Mouse (Mus musculus) c-Kit-positive CD71-negative TER-119-negative erythroid progenitor cells, embryonic 14.5 days (primary cell): ENCODE measurements at regions not wholly inside any gene's neighbourhood (a gene's known extent, or its start where the extent isn't known, plus 50 kb on each side); places are given as distances from the start of the nearest gene placed in this dataset.

Experiments used
- DNase-seq: peaks from one replicate; pipeline ENCODE4 v3.0.0-alpha.2; 2013; ENCODE audit warnings: low read depth

- DNase-seq = no peak
Measured at GRCm38 (mm10) chr2:9691506-9691905, 189.5 kb upstream of the 4930412O13Rik start.

- no peak for DNase-seq
Measured at GRCm38 (mm10) chr2:9691906-9692305, 189.1 kb upstream of the 4930412O13Rik start.

- DNase-seq = no peak
Measured at GRCm38 (mm10) chr2:9693351-9693750, 187.7 kb upstream of the 4930412O13Rik start.

DNA sequence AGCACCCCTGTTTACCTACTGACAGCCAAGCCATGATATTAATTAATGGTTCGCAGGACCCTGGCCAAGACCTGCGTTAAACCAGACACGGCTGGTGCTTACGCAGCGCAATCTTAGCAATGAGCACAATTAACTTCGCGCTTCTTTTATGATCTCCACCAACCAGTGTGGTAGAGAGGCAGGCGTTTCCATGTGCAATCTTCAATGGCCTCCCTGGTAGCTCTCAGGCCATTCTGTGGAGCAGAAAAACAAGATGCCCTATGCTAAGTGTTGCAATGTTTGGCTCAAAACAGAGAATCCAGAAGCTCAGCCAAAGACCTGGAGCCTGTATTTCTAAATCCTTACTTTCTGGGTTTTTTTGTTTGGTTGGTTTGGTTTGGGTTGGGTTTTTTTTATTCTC is 186.9 kb upstream of the 4930412O13Rik start:
- no peak for DNase-seq

GRCm38 (mm10) chr2:9697591-9698345 is 183.3 kb upstream of the 4930412O13Rik start:
- no peak for DNase-seq

GRCm38 (mm10) chr2:9704266-9704665 is 176.8 kb upstream of the 4930412O13Rik start:
- no peak for DNase-seq

DNA sequence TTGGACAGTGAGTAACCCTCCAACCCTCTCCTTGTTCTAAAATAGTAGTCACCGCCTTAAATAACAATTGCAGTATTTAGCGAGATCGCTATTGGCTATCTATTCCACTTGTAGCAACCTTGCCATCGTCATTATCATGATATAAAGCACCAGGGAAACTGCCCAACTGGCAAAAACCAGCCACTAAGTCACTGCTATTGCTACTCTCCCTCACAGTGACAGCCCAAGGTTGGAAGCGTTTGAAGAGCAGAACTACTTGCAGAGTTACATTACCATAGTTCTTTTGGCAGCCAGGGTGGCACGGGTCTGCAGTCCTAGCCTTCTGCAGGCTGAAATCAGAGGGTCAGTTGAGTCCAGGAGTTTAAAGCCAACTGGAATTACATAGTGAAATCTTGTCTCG is 171.6 kb upstream of the 4930412O13Rik start:
- no peak for DNase-seq

- no peak for DNase-seq
Measured at GRCm38 (mm10) chr2:9717904-9718303, 163.1 kb upstream of the 4930412O13Rik start.

GRCm38 (mm10) chr2:9733243-9733642 is 147.8 kb upstream of the 4930412O13Rik start:
- no peak for DNase-seq

DNA sequence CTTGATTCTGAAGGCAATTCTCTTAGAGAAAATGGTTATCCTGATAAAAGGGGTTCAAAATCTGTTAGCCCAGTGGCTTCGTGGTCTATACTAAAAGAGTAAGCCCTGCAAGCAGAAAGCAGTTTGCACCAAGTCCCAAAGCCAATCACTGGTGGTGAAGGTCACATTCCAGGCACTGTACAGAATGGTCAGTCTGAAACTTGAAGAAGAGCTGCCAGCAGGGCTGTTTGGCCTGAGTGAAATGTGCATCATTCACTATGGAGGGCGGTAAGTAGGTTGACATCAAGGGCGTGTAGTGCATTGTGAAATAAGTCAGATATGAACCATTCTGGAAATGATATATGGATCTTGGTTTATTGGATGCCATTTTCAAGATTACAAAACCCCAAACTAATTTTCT is 136.9 kb upstream of the 4930412O13Rik start:
- DNase-seq = no peak

- peak; percentile 10 for DNase-seq
Measured at GRCm38 (mm10) chr2:9749829-9750788, 130.9 kb upstream of the 4930412O13Rik start.

- no peak for DNase-seq
Measured at GRCm38 (mm10) chr2:9753691-9754090, 127.4 kb upstream of the 4930412O13Rik start.

DNA sequence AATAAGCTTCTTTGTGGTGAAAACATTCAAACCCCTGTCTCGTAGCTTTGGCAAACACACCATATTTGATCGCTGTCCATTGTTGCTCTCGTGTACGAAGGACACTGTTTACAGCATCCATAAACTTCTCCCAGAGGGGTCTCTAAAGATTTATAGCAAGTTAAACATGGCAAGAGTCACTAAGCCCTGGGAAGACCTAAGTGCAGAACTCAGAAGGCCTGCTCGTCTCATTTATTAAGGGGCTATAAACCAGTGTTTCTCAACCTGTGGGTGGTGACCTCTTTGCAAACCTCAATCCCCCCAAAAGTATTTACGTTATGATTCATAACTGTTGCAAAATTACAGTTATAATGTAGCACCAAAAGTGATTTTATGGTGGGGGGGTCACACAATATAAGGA is 126.9 kb upstream of the 4930412O13Rik start:
- DNase-seq = no peak

- DNase-seq = no peak
Measured at GRCm38 (mm10) chr2:9757770-9758420, 123.2 kb upstream of the 4930412O13Rik start.

DNA sequence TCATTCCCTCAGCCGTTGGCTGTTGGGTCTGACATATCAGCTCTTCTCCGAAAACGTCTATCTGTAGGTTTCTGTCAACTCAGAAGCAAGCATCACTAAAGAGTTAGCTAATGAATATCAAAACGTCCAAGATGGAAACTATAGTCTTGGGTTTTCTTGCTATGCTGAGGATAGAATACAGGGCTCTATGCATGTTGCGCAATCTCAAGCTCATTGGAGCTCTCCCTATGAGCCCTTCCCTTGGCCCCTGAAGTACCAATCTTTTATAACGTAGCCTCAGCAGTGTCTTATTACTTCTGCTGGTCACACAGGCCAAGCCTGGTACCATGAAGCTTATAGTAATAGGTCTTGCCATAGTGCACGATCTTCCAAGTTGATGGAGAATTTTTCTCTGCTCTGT is 122.1 kb upstream of the 4930412O13Rik start:
- no peak for DNase-seq

- DNase-seq = no peak
Measured at GRCm38 (mm10) chr2:9759389-9760104, 121.5 kb upstream of the 4930412O13Rik start.

GRCm38 (mm10) chr2:9780159-9780558 is 100.9 kb upstream of the 4930412O13Rik start:
- no peak for DNase-seq

DNA sequence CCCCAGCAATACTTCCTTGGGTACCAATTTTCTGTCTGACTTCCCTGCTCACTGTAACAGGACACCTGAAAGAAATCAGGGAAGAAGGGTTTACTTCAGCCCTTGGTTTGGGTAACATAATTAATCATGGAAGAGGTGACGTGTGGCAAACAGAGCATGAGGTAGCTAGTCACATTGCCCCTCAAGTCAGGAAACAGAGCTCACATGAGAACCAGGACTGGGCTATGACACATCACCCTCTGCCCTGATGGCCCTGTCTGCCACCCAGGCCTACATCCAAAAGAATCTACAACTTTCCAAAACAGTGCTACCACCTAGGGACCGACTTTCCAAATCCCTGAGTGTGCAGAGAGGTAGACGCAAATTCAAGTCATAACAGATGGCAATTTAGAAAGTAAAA is 98.4 kb upstream of the 4930412O13Rik start:
- DNase-seq = no peak

DNA sequence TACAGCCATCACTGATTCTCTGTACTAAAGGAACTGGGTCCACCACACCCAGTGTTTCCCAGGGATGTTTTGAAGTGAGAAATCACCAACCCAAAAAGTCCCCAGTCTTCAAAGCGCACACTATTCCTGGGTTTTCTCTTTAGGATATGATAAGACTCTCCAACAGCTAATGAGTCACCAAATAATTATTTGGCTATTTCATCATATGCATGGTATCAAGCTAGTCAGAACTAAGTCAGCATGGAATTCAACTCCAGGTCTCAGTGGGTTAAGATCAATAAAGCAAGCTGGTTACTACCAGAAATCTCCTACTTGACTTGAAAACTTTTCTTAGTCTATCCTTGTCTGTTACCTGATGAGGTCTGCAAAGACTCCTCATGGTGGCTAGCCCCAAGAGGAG is 89.1 kb upstream of the 4930412O13Rik start:
- no peak for DNase-seq

DNA sequence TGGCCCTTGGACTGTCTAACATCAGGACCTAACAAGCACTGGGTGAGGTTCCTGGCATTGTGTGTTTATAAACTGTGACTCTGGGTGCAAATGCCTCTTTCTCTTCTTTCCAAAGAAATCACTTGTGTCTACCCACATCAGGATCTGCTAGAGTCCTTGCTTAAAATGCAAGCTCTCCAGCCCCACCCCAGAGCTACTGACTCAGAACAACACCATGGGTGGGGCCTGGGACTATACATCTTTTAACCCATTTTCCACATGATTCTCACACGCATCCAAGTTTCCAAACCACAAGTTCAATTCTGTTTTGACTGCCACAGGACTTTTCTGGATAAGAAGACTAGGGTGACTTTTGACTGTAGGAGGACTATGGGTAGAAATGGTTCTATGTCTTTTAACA is 88.7 kb upstream of the 4930412O13Rik start:
- DNase-seq = no peak

DNA sequence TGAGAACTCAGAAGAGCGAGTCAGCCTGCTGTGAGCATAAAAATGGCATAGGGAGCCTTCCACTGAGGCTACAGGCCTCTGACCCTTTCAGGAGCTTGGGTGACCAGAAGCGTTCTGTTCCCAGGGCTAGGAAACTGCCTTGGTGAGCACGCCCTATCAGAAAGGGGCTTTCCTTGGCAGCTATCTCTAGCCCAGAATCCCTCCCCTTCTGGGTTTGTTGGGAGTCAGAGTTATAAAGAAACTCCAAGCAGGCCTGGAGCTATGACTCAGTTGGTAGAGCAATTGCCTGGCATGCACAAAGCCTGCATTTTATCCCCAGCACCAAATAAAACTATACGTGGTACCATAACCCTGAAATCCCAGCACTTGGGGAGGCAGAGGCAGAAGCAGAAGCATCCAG is 85.7 kb upstream of the 4930412O13Rik start:
- DNase-seq = no peak

GRCm38 (mm10) chr2:9801484-9801883 is 79.6 kb upstream of the 4930412O13Rik start:
- peak; percentile 20 for DNase-seq
